In genomic region chr14:32021967-32022366, GRCm38 (mm10) we compare ENCODE assay signal across 13 mouse cellular contexts. TPM values are rescaled to one million over a fixed set of nuclear protein-coding genes. Genes with fewer than 3 reads are reported as not detected.
A peak's percentile ranks its signal among the peaks of the same experiment; 100 is the strongest.
DNase-seq lines count a peak whose midpoint lies in the region; ATAC-seq lines count a peak whose summit lies in the region.
"Had no signal": no experiment of that assay in that cellular context is flagged by ENCODE, and none has a peak within 500 bp of the region (broad histone marks: within the 10 kb centered on the region; RNA-seq: fewer than 3 reads in every experiment).

No protein-coding gene starts in this region.

- intact Hi-C loops in left cerebral cortex, postnatal 36 days (cut with DNase I), result no loop called here

- ATAC-seq in frontal cortex, adult (ENCODE audit: low TSS enrichment), result peak; percentile 99

- DNase-seq in frontal cortex, postnatal 25 days (ENCODE audit: low spot score in 2 of 2), result no peak
- peak; percentile 29 to 31 for DNase-seq in layer of hippocampus, adult 8-10 months (ENCODE audit: low spot score in 2 of 2)
- no peak for DNase-seq in layer of hippocampus, postnatal 14 days (ENCODE audit: low spot score in 2 of 2)
- DNase-seq in brain, adult 2 months (ENCODE audit: low read depth, low spot score), result peak; percentile 77
- peak; percentile 58 to 64 for DNase-seq in left cerebral cortex, postnatal 36 days (ENCODE audit: low spot score in 2 of 2)
- DNase-seq in thymus, postnatal 4 days, result no peak
- DNase-seq in T-cell, adult 2 months (ENCODE audit: low spot score), result no peak
- DNase-seq: cerebellum, postnatal 10 days; kidney, adult 11 months; kidney, postnatal 25 days; lung, adult 18-20 months had no signal

RNA-seq across cellular contexts. Expression of gene Galnt15, which starts 6.8 kb away (rescaled TPM):
- total RNA-seq in layer of hippocampus, adult 8-10 months (2022), result 1 to 10 TPM; 1.8 to 5.7 (median 3.8) TPM
- total RNA-seq in layer of hippocampus, postnatal 14 days (2021), result 1 to 10 TPM; 2.6 to 2.7 TPM
- 1 to 10 TPM; 2.6 to 2.7 TPM for total RNA-seq in left cerebral cortex, postnatal 36 days (2021)
- total RNA-seq: megakaryocyte-erythroid progenitor cell, adult 5-6 weeks had no signal

Comparison
In these comparisons a context has a peak if more than half of its experiments do, and no peak if none do; other contexts are left out.
1. DNase-seq: peak in layer of hippocampus, adult 8-10 months (2 of 2), brain, adult 2 months (single experiment) and left cerebral cortex, postnatal 36 days (2 of 2); none in frontal cortex, postnatal 25 days (0 of 2), layer of hippocampus, postnatal 14 days (0 of 2), thymus, postnatal 4 days (single experiment) and T-cell, adult 2 months (single experiment).